Mouse (Mus musculus): Measurements from ENCODE around the gene Mrps7. TPM values are rescaled to one million over a fixed set of nuclear protein-coding genes. Genes with fewer than 3 reads are reported as not detected.

Gene Mrps7
- polyA plus RNA-seq, 1 experiment from 2014 or later, result 82.8 TPM

DNA sequence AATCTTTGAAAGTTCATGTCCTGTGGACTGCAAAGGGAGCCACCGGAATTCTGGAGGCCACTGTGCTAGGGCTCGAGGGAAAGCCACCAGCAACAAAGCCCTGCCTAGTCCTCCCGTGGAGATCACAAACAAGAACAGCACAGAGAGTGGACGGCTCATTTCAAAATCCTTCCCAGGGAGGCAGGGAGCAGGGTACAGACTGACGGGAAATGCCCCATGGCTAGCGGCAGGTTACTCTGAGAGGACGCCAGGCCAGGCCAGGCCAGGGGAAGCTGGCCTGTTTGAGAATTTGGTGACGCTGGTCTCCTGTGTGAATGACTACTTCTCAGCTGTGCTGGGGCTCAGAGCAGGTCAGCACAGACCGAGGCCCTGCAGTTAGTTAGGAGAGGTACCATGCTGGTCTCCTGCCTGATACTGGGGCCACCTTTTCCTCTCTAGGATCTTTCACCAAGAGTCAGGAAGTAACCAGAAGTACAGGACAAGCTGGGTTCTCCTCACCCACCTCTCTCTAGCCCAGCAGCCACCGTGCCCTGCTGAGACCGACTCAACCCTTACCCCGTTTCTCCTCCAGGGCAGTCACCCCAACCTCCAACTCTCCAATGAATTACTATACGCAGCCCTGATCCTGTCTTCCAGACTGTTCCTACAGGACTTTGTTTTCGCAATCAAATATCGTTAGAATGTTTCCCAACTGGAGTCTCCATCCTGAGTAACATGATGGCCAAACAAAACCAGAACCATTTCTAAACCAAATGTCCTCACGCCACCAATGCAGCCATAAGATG, 15.2 kb downstream of the Mrps7 start:
- 91% methylated on average over 15 of the region's 16 CpGs for WGBS
- no peak overlapping the region for H3K4me2 ChIP-seq (ENCODE audit: low read depth, low read length)
- no peak overlapping the region for H3K27ac ChIP-seq (replicated peaks; ENCODE audit: low read depth, low read length)
- no peak overlapping the region for H3K9ac ChIP-seq (ENCODE audit: low read depth, low read length)
- ATAC-seq (ENCODE audit: low read depth), result no peak
- no peaks in the 10 kb centered on the region for H3K4me1 ChIP-seq (ENCODE audit: control insufficient read depth, insufficient read depth, low read length)
- no peaks in the 10 kb centered on the region for H3K9me3 ChIP-seq (ENCODE audit: control insufficient read depth, low read length)
- peaks cover 46% of the 10 kb centered on the region for H3K36me3 ChIP-seq (ENCODE audit: control insufficient read depth, insufficient read depth, low read length)
- H3K27me3 ChIP-seq (replicated peaks; ENCODE audit: control insufficient read depth, insufficient read depth, low read length), result no peaks in the 10 kb centered on the region
- no peak for DNase-seq (ENCODE audit: low spot score)
- no peak overlapping the region for H3K4me3 ChIP-seq (ENCODE audit: low read depth, low read length)

DNA sequence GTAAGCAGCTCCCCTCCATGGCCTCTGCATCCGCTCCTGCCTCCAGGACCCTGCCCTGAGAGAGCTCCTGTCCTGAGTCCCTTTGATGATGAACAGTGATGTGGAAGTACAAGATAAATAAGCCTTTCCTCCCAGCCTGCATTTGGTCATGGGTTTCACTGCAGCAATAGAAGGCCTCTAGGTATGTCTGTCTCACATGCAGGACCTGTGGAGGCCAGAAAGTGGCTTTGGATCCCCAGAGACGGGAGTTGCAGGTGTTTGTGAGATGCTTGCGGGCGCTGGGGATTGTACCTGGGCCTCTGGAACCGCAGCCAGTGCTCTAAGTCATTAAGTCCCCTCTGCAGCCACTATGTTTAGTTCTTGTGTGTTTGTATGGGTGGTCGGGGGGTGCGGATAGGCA, 16.2 kb downstream of the Mrps7 start:
- no peak overlapping the region for H3K4me3 ChIP-seq (ENCODE audit: low read depth, low read length)
- no peaks in the 10 kb centered on the region for H3K4me1 ChIP-seq (ENCODE audit: control insufficient read depth, insufficient read depth, low read length)
- H3K27me3 ChIP-seq (replicated peaks; ENCODE audit: control insufficient read depth, insufficient read depth, low read length), result no peaks in the 10 kb centered on the region
- H3K9me3 ChIP-seq (ENCODE audit: control insufficient read depth, low read length), result no peaks in the 10 kb centered on the region
- ATAC-seq (ENCODE audit: low read depth) (no peak), DNase-seq (ENCODE audit: low spot score) (no peak)
- peaks cover 46% of the 10 kb centered on the region for H3K36me3 ChIP-seq (ENCODE audit: control insufficient read depth, insufficient read depth, low read length)
- 88% methylated on average over 7 of the region's 7 CpGs for WGBS
- H3K27ac ChIP-seq (replicated peaks; ENCODE audit: low read depth, low read length), result no peak overlapping the region
- H3K4me2 ChIP-seq (ENCODE audit: low read depth, low read length), result no peak overlapping the region
- no peak overlapping the region for H3K9ac ChIP-seq (ENCODE audit: low read depth, low read length)

DNA sequence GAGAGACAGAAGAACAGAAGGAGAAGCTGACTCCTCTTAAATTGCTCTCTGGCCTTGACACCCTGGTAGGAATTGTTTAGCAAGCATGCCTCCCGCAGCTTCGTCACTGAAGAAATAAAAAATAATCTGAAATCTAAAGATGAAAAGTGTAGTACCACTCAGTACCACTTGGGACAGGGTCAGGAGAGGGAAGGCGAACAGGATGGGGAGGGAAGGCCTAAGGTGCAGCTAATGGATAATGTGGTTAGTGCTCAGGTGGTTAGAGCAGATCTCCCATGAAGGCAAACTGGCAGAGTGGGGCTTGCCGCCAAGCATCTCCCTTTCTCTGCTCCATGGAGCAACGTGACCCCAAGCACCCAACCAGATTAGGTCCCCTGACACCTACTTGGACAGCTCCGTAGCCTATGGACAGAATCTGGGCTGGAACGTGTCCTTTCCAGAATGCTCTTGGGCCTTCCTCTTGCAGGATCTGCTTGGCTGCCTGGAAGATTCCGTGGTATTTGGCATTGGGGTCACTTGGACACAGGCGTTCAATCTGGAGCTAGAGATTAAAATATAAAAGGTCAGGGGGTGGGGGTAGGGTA, 19.9 kb downstream of the Mrps7 start:
- H3K4me3 ChIP-seq (ENCODE audit: low read depth, low read length), result no peak overlapping the region
- H3K4me2 ChIP-seq (ENCODE audit: low read depth, low read length), result no peak overlapping the region
- H3K9ac ChIP-seq (ENCODE audit: low read depth, low read length), result no peak overlapping the region
- no peaks in the 10 kb centered on the region for H3K9me3 ChIP-seq (ENCODE audit: control insufficient read depth, low read length)
- no peak overlapping the region for H3K27ac ChIP-seq (replicated peaks; ENCODE audit: low read depth, low read length)
- H3K27me3 ChIP-seq (replicated peaks; ENCODE audit: control insufficient read depth, insufficient read depth, low read length), result no peaks in the 10 kb centered on the region
- no peak for ATAC-seq (ENCODE audit: low read depth)
- WGBS, result 72% methylated on average over 9 of the region's 9 CpGs
- H3K4me1 ChIP-seq (ENCODE audit: control insufficient read depth, insufficient read depth, low read length), result peaks cover 6% of the 10 kb centered on the region; the same call in 1 of the 2 replicates
- DNase-seq (ENCODE audit: low spot score), result no peak
- peaks cover 33% of the 10 kb centered on the region for H3K36me3 ChIP-seq (ENCODE audit: control insufficient read depth, insufficient read depth, low read length)

DNA sequence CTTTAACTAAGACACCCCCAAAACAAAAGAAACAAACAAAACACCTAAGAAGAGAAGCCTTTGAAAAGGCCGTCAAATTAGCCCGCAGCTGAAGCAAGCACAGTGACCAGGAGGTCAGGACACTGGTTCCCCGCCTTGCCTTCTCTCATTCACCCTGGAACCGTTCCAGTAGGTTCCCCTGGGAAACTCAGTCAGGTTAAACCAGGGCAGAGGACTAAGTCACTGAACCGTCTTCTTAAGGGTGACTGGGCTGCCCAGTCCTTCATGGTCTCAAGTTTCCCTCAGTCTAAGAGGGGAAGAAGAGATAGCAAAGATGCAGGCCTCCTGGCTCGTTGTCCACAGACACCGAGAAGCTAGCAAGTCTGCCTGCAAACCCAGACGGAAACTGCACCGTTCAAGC, 22.2 kb downstream of the Mrps7 start:
- H3K9ac ChIP-seq (ENCODE audit: low read depth, low read length), result no peak overlapping the region
- no peak for DNase-seq (ENCODE audit: low spot score)
- 82% methylated on average over 9 of the region's 9 CpGs for WGBS

DNA sequence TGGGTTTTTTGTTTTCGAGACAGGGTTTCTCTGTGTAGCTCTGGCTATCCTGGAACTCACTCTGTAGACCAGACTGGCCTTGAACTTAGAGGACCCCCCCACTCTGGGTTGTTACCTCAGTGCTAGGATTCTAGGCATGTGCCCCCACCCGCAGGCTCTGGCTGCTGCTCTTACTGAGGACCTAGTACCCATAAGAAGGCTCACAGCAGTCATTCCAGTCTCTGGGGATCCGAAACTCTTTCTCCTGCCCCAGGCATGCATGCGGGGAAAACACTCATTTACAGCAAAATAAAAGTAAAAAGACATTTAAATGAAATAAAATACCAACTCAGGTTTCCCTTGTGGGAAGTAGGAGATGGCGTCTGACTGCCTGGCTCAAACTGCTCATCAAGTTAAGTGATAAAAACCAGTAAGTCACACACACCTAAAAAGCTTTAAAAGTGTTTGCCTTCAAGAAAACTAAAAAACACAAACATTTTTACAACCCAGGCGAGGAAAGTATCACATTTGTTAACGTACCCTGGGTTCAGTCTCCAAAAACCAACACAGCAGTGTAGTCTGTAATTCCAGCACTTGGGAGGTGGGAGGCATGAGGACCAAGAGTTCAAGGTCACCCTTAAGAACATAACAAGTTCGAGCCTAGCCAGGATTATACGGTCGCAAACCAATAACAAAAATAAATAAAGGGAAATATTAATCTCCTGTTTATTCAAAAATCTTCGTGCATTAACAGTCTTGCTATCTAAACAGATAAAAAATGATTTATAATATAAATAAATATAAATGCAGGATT, 23.3 kb downstream of the Mrps7 start:
- no peak for ATAC-seq (ENCODE audit: low read depth)
- peak overlapping the region; percentile 71 for H3K4me3 ChIP-seq (ENCODE audit: low read depth, low read length)
- H3K27ac ChIP-seq (replicated peaks; ENCODE audit: low read depth, low read length), result no peak overlapping the region
- WGBS, result 48% methylated on average over 11 of the region's 11 CpGs
- peaks cover 6% of the 10 kb centered on the region; the same call in 1 of the 2 replicates for H3K4me1 ChIP-seq (ENCODE audit: control insufficient read depth, insufficient read depth, low read length)
- H3K27me3 ChIP-seq (replicated peaks; ENCODE audit: control insufficient read depth, insufficient read depth, low read length), result no peaks in the 10 kb centered on the region
- H3K4me2 ChIP-seq (ENCODE audit: low read depth, low read length), result peak overlapping the region; percentile 81
- no peak for DNase-seq (ENCODE audit: low spot score)
- H3K36me3 ChIP-seq (ENCODE audit: control insufficient read depth, insufficient read depth, low read length), result peaks cover 14% of the 10 kb centered on the region
- peak overlapping the region; percentile 71 for H3K9ac ChIP-seq (ENCODE audit: low read depth, low read length)
- H3K9me3 ChIP-seq (ENCODE audit: control insufficient read depth, low read length), result no peaks in the 10 kb centered on the region

More for the DNA sequence above, 22.2 kb downstream of the Mrps7 start:
- peaks cover 20% of the 10 kb centered on the region for H3K36me3 ChIP-seq (ENCODE audit: control insufficient read depth, insufficient read depth, low read length)
- H3K4me2 ChIP-seq (ENCODE audit: low read depth, low read length), result no peak overlapping the region
- no peak overlapping the region for H3K27ac ChIP-seq (replicated peaks; ENCODE audit: low read depth, low read length)
- H3K27me3 ChIP-seq (replicated peaks; ENCODE audit: control insufficient read depth, insufficient read depth, low read length), result no peaks in the 10 kb centered on the region
- H3K4me3 ChIP-seq (ENCODE audit: low read depth, low read length), result no peak overlapping the region
- ATAC-seq (ENCODE audit: low read depth), result no peak
- peaks cover 6% of the 10 kb centered on the region; the same call in 1 of the 2 replicates for H3K4me1 ChIP-seq (ENCODE audit: control insufficient read depth, insufficient read depth, low read length)
- no peaks in the 10 kb centered on the region for H3K9me3 ChIP-seq (ENCODE audit: control insufficient read depth, low read length)

DNA sequence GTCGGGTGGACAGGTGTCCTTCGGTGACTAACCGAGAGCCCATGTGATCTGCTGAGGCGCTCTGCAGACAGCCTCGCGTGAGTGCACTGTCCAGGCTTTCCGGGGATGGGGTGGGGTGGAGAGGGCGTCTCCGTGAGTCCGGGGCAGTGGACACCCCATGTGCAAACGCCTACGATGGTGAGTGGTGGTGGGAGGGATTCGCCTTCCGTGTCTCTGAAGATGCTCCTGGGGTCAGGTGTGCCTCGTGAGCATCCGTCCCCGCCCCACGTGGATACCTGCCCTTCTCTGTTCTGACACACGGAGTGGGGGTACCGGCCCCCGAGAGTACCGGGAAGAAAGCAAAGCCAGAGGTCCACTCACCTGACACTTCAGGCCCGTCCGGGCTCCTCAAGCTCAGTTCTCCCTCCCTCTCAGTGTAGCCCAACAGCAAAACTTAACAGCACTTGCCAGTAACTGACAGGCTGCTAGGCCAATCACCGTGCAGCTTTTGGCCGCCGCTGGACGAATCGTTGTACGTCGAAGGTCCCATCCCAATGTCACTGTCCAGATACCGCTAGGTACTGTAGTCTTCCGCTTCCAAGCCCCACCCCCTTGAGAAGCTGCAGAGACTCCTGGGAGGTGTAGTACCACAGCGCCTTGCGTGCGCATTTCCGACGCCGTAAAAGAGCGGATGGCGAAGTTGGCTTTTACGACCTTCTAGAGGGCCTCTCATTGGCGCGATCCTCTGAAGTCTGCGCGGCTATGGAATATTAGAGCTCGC, 24.2 kb downstream of the Mrps7 start, which contains the start of gene Slc25a19:
Gene Slc25a19, minus strand, starts transcription at position 591 of the 760 bp plus-strand sequence.
- Histone ChIP-seq H3K27ac (replicated peaks; ENCODE audit: low read depth, low read length) (peak within 1 kb of the TSS; percentile 29; the same call in 1 of the 2 replicates), H3K4me2 (ENCODE audit: low read depth, low read length) (peak within 1 kb of the TSS; percentile 81), H3K4me1 (ENCODE audit: control insufficient read depth, insufficient read depth, low read length) (peaks cover 6% of the 10 kb centered on the region; the same call in 1 of the 2 replicates), H3K9ac (ENCODE audit: low read depth, low read length) (peak within 1 kb of the TSS; percentile 71), H3K4me3 (ENCODE audit: low read depth, low read length) (peak within 1 kb of the TSS; percentile 71), H3K27me3 (replicated peaks; ENCODE audit: control insufficient read depth, insufficient read depth, low read length) (no peaks in the 10 kb centered on the region), H3K36me3 (ENCODE audit: control insufficient read depth, insufficient read depth, low read length) (peaks cover 5% of the 10 kb centered on the region; the same call in 1 of the 2 replicates), H3K9me3 (ENCODE audit: control insufficient read depth, low read length) (no peaks in the 10 kb centered on the region)
- WGBS, result 0% methylated on average over 46 of the region's 47 CpGs
- ATAC-seq (ENCODE audit: low read depth) (peak; percentile 100), DNase-seq (ENCODE audit: low spot score) (peak; percentile 100)

DNA sequence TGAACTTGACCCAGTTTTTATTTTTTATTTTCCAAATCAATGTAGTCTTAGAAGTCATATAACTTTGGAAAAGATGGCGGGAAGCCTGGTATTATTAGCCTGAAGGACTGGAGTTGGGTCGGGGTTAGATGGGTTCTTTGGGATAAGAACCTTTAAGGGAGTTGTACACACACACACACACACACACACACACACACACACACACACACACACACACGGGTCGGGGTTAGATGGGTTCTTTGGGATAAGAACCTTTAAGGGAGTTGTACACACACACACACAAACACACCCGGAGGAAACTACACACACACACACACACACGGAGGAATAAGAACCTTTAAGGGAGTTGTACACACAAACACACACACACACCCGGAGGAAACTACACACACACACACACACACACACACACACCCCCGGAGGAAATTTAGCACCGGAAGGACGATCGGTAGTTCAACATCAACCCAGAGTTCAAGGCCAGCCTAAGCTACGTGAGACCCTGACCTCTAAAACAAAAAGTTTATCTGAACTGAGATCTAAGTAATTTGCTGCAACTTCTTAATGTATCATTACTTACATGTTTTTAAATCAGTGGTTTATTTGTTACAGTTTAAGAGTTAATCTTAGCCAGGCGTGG, 24.9 kb downstream of the Mrps7 start:
- Histone ChIP-seq H3K9me3 (ENCODE audit: control insufficient read depth, low read length) (no peaks in the 10 kb centered on the region), H3K27me3 (replicated peaks; ENCODE audit: control insufficient read depth, insufficient read depth, low read length) (no peaks in the 10 kb centered on the region), H3K4me2 (ENCODE audit: low read depth, low read length) (peak overlapping the region; percentile 55), H3K4me1 (ENCODE audit: control insufficient read depth, insufficient read depth, low read length) (peaks cover 6% of the 10 kb centered on the region; the same call in 1 of the 2 replicates), H3K9ac (ENCODE audit: low read depth, low read length) (peak overlapping the region; percentile 52; the same call in 1 of the 2 replicates), H3K27ac (replicated peaks; ENCODE audit: low read depth, low read length) (peak overlapping the region; percentile 29; the same call in 1 of the 2 replicates), H3K36me3 (ENCODE audit: control insufficient read depth, insufficient read depth, low read length) (no peaks in the 10 kb centered on the region), H3K4me3 (ENCODE audit: low read depth, low read length) (peak overlapping the region; percentile 71)
- ATAC-seq (ENCODE audit: low read depth) (peak; percentile 7; the same call in 1 of the 2 replicates), DNase-seq (ENCODE audit: low spot score) (no peak)
- WGBS, result 57% methylated on average over 13 of the region's 13 CpGs

All from embryonic facial prominence, embryonic 14.5 days (tissue).